Mouse (Mus musculus) layer of hippocampus, adult 18-20 months (tissue): ENCODE measurements at regions not wholly inside any gene's neighbourhood (a gene's known extent, or its start where the extent isn't known, plus 50 kb on each side); places are given as distances from the start of the nearest gene placed in this dataset.
A peak's percentile ranks its signal among the peaks of the same experiment; 100 is the strongest.

Experiments
- DNase-seq, 2 experiments: peaks; one replicate each; pipeline ENCODE4 v3.0.0; 2022; ENCODE audit warnings: low spot score in 2 of 2

GRCm38 (mm10) chr12:11981743-11982142, 280.2 kb upstream of the Fam49a start:
- no peak for DNase-seq

- DNase-seq, result peak in 1 of 2 experiments; percentile 20
Measured at GRCm38 (mm10) chr12:11993513-11993912, 268.4 kb upstream of the Fam49a start.

- DNase-seq, result no peak
Measured at GRCm38 (mm10) chr12:11999199-11999598, 262.7 kb upstream of the Fam49a start.

- no peak for DNase-seq
Measured at GRCm38 (mm10) chr12:12002414-12002813, 259.5 kb upstream of the Fam49a start.

GRCm38 (mm10) chr12:12010592-12010991, 251.3 kb upstream of the Fam49a start:
- no peak for DNase-seq

GRCm38 (mm10) chr12:12023819-12024470, 238.0 kb upstream of the Fam49a start:
- peak in 1 of 2 experiments; percentile 45 for DNase-seq

- DNase-seq, result no peak
Measured at GRCm38 (mm10) chr12:12030039-12030550, 231.8 kb upstream of the Fam49a start.

- peak in 1 of 2 experiments; percentile 7 for DNase-seq
Measured at GRCm38 (mm10) chr12:12034521-12034920, 227.4 kb upstream of the Fam49a start.

GRCm38 (mm10) chr12:12039217-12039616, 222.7 kb upstream of the Fam49a start:
- DNase-seq, result no peak

GRCm38 (mm10) chr12:12062215-12062614, 199.7 kb upstream of the Fam49a start:
- no peak for DNase-seq

- peak; percentile 2 to 17 for DNase-seq
Measured at GRCm38 (mm10) chr12:12063910-12064309, 198.0 kb upstream of the Fam49a start.

GRCm38 (mm10) chr12:12064395-12064794, 197.5 kb upstream of the Fam49a start:
- DNase-seq, result peak in 1 of 2 experiments; percentile 9

GRCm38 (mm10) chr12:12088338-12088737, 173.6 kb upstream of the Fam49a start:
- DNase-seq, result peak in 1 of 2 experiments; percentile 11
